Mouse (Mus musculus) hindbrain, embryonic 10.5 days (tissue): Measurements from ENCODE around the gene Ptpn11. TPM values are rescaled to one million over a fixed set of nuclear protein-coding genes. Genes with fewer than 3 reads are reported as not detected.

Source experiments
- DNase-seq: peaks from one replicate; pipeline ENCODE4 v3.0.0-alpha.2; 2017; ENCODE audit warnings: low spot score
- H3K27ac ChIP-seq: fragments of 300-500 bp; sonication (generic); 2 replicates; pipeline ENCODE4 v1.5.1; 2016; ENCODE audit warnings: mild to moderate bottlenecking, moderate library complexity
- H3K27me3 ChIP-seq: fragments of 300-500 bp; sonication (generic); 2 replicates; pipeline ENCODE4 v1.6.1; 2016; ENCODE audit warnings: mild to moderate bottlenecking; ENCODE audit not compliant: poor library complexity, insufficient read depth, severe bottlenecking
- H3K36me3 ChIP-seq: fragments of 300-500 bp; sonication (generic); 2 replicates; pipeline ENCODE4 v1.6.1; 2016; ENCODE audit warnings: mild to moderate bottlenecking, moderate library complexity
- H3K4me1 ChIP-seq: fragments of 300-500 bp; sonication (generic); replicated peaks from 2 replicates; pipeline ENCODE4 v1.6.1; 2016; ENCODE audit warnings: mild to moderate bottlenecking
- H3K4me3 ChIP-seq: fragments of 300-500 bp; sonication (generic); 2 replicates; pipeline ENCODE4 v1.5.1; 2016; ENCODE audit warnings: mild to moderate bottlenecking, moderate library complexity
- H3K9me3 ChIP-seq: fragments of 300-500 bp; sonication (generic); 2 replicates; pipeline ENCODE4 v1.6.1; 2016; ENCODE audit warnings: mild to moderate bottlenecking, moderate library complexity
- WGBS: fragments of 180-500 bp; shearing (Covaris S2); methylation state at CpG from one replicate; pipeline ENCODE4 v1.1.7; 2016; 5-methylcytosine and 5-hydroxymethylcytosine counted together
- polyA plus RNA-seq: library from polyadenylated mRNA; unstranded; fragments of >200 nt; fragmentation: Nextera tagmentation; extraction: Ambion mirVana; gene quantifications from 2 replicates; pipeline ENCODE4 v1.2.1, GENCODE M21; 2016

The Ptpn11 gene
- polyA plus RNA-seq, 1 experiment from 2014 or later, result 20.4 TPM

GRCm38 (mm10) chr5:121112390-121112789, 78.8 kb downstream of the Ptpn11 start:
- Histone ChIP-seq H3K9me3 (no peaks in the 10 kb centered on the region), H3K4me1 (peaks cover 29% of the 10 kb centered on the region), H3K4me3 (no peak overlapping the region), H3K36me3 (no peaks in the 10 kb centered on the region), H3K27ac (no peak overlapping the region), H3K27me3 (no peaks in the 10 kb centered on the region)
- no peak for DNase-seq
- 70% methylated on average over 5 of the region's 5 CpGs for WGBS

DNA sequence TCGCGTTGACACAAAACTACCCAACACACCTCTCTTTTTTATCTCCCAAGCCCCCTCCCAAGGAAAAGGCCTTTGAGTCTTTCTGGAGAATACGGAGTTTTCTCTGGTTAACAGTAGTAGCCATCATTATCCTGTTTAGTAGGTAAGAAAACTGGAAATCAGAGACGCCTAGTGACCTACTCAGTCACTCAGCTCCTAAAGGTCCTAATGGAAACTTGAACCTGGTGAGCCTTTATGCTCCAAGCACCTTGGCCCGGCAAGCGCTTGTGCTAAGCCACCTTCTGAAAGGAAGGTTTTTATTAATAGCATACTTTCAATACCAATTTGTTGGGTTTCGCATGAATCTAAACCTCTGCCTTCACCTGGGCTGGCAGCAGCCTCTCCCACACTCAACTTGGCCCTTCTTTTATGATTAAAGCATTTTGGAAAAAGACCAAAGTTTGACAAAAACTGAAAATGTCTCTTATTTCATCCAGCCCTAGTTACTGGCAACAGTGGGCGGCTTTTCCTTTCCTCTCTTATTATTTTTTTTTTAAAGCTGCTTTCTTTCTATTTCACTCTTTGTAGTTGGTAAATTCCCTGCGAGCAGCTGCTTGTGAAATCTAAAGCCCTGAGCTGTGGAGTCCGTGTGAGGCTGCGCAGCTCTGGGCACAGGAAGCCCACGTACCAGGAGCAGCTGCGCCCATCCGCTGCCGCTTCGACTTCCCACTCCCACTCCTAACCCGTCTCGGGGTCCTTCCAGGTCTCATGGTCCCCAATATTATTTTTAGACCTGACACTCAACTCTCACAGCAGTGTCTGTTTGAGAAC, 79.9 kb downstream of the Ptpn11 start:
- 93% methylated on average over 18 of the region's 18 CpGs for WGBS
- DNase-seq, result no peak
- H3K4me1 ChIP-seq, result peaks cover 20% of the 10 kb centered on the region
- no peaks in the 10 kb centered on the region for H3K36me3 ChIP-seq
- H3K27me3 ChIP-seq, result no peaks in the 10 kb centered on the region
- no peaks in the 10 kb centered on the region for H3K9me3 ChIP-seq
- H3K4me3 ChIP-seq, result no peak overlapping the region
- H3K27ac ChIP-seq, result no peak overlapping the region

DNA sequence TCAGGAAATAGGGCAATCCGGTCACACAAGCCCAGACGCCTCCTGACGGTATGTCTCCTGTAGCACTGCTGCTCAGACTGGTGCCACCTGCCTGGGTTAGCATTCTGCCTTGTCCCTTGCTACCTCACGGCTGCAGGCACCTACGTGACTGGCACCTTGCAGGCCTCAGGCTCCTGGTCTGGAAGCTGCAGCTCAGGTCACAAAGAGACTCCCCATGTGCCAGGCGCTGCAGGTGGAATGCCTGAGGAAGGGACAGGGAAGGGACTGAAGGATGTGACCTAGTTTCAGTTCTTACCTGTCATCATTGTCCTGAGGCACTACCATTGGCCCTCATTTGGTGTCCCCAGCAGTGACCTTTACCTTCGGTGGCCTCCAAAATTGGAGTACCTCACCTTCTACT, 82.0 kb downstream of the Ptpn11 start:
- Histone ChIP-seq H3K27me3 (no peaks in the 10 kb centered on the region), H3K36me3 (no peaks in the 10 kb centered on the region), H3K4me3 (no peak overlapping the region), H3K4me1 (0 out of 2 replicates have a peak, but pooled peaks cover 2% of the 10 kb centered on the region), H3K9me3 (no peaks in the 10 kb centered on the region), H3K27ac (no peak overlapping the region)
- 90% methylated on average over 7 of the region's 7 CpGs for WGBS
- DNase-seq, result no peak

- Histone ChIP-seq H3K4me1 (no peaks in the 10 kb centered on the region), H3K4me3 (no peak overlapping the region), H3K9me3 (no peaks in the 10 kb centered on the region), H3K36me3 (no peaks in the 10 kb centered on the region), H3K27me3 (no peaks in the 10 kb centered on the region), H3K27ac (no peak overlapping the region)
- WGBS, result 83% methylated on average over 3 of the region's 3 CpGs
- no peak for DNase-seq
Measured at GRCm38 (mm10) chr5:121106913-121107312, 84.3 kb downstream of the Ptpn11 start.

DNA sequence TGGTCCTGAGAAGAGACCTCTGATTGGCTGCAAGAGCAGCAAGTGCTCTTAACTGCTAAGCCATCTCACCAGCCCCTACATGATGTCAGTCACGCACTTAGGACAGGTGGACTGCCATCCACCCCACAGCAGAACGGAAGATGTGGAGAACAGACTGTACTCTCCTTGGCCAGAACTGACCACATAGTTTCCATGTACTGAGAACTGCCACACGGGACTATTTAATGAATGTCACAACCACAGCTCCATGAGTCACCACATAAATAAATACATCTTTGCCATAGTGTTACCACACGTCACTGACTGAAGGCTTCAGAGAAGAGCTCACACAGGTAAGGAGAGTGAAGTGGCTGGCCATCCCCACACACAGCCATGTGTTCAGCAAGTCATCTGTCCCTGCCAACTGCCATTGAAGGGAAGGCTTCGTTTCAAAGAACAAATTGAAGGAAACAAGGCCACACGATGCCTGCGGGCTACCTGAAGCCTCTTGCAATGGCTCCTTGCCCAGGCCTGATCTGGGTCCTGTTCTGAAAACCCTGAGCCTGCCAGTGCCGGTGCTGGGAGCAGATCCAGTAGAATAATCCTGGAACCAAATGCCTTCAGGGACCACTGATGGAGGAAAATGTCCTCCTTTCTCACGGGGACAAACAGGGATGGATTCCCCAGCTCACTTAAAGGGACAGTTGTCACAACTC, 90.2 kb downstream of the Ptpn11 start:
- Histone ChIP-seq H3K4me1 (0 out of 2 replicates have a peak, but pooled peaks cover 4% of the 10 kb centered on the region), H3K4me3 (no peak overlapping the region), H3K27me3 (no peaks in the 10 kb centered on the region), H3K36me3 (no peaks in the 10 kb centered on the region), H3K27ac (no peak overlapping the region), H3K9me3 (no peaks in the 10 kb centered on the region)
- DNase-seq, result no peak
- 87% methylated on average over 9 of the region's 9 CpGs for WGBS

- no peak for DNase-seq
- no peaks in the 10 kb centered on the region for H3K9me3 ChIP-seq
- no peaks in the 10 kb centered on the region for H3K36me3 ChIP-seq
- no peak overlapping the region for H3K4me3 ChIP-seq
- no peak overlapping the region for H3K27ac ChIP-seq
- WGBS, result 69% methylated on average over 2 of the region's 2 CpGs
- no peaks in the 10 kb centered on the region for H3K27me3 ChIP-seq
- H3K4me1 ChIP-seq, result 0 out of 2 replicates have a peak, but pooled peaks cover 4% of the 10 kb centered on the region
Measured at GRCm38 (mm10) chr5:121100095-121100494, 91.1 kb downstream of the Ptpn11 start.

DNA sequence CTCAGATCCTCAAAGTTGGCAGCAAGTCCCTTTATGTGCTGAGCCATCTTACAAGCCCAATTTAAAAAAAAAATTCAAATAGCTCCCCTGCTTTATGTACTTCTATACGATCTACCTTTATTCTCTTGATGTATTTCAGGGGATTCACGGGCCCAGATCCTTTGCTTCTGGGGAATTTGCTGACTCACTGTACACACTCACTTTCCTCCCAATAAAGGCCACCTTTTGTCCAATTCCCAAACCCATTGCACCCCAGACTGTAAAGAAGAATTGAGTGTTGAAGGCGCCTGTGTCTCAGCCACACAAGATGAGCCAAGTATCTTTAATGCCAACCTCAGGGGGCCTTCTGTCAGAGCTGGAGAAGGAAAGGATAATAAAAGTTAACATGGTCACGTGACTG, 93.2 kb downstream of the Ptpn11 start:
- WGBS, result 77% methylated on average over 4 of the region's 4 CpGs
- Histone ChIP-seq H3K4me3 (no peak overlapping the region), H3K27ac (no peak overlapping the region), H3K4me1 (0 out of 2 replicates have a peak, but pooled peaks cover 4% of the 10 kb centered on the region), H3K27me3 (no peaks in the 10 kb centered on the region), H3K36me3 (no peaks in the 10 kb centered on the region), H3K9me3 (no peaks in the 10 kb centered on the region)
- DNase-seq, result no peak

DNA sequence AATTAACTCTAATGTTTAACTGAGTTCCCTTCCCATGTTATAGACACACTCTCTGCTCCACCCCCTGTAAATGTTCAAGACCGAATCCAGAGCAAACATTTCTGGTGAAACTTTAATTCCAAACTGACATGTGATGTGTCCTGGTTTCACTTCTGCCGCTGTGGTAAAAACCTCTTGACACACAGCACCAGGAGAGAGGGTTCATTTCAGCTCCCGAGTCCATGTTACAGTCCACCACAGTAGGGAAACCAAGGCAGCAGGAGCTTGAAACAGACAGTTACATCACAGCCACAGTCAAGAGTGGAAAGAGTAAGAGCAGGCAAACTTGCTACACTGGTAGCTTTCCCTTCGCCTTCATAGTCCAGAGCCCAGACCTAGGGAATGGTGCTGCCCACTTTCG, 94.5 kb downstream of the Ptpn11 start:
- Histone ChIP-seq H3K36me3 (no peaks in the 10 kb centered on the region), H3K4me1 (0 out of 2 replicates have a peak, but pooled peaks cover 4% of the 10 kb centered on the region), H3K4me3 (no peak overlapping the region), H3K9me3 (no peaks in the 10 kb centered on the region), H3K27me3 (no peaks in the 10 kb centered on the region), H3K27ac (no peak overlapping the region)
- WGBS, result 93% methylated on average over 5 of the region's 5 CpGs
- DNase-seq, result no peak

GRCm38 (mm10) chr5:121093281-121093680, 97.9 kb downstream of the Ptpn11 start:
- Histone ChIP-seq H3K4me3 (no peak overlapping the region), H3K27me3 (no peaks in the 10 kb centered on the region), H3K27ac (no peak overlapping the region), H3K36me3 (no peaks in the 10 kb centered on the region), H3K4me1 (peaks cover 6% of the 10 kb centered on the region), H3K9me3 (peaks cover 8% of the 10 kb centered on the region; the same call in 1 of the 2 replicates)
- DNase-seq, result no peak
- 69% methylated on average over 3 of the region's 3 CpGs for WGBS

GRCm38 (mm10) chr5:121089660-121090059, 101.5 kb downstream of the Ptpn11 start:
- peak; percentile 17 for DNase-seq
- Histone ChIP-seq H3K9me3 (peaks cover 8% of the 10 kb centered on the region; the same call in 1 of the 2 replicates), H3K36me3 (no peaks in the 10 kb centered on the region), H3K4me3 (no peak overlapping the region), H3K4me1 (peaks cover 6% of the 10 kb centered on the region), H3K27me3 (no peaks in the 10 kb centered on the region), H3K27ac (no peak overlapping the region)
- 69% methylated on average over 7 of the region's 7 CpGs for WGBS

- DNase-seq, result no peak
- WGBS, result 64% methylated on average over 7 of the region's 7 CpGs
Measured at GRCm38 (mm10) chr5:121087733-121088132, 103.5 kb downstream of the Ptpn11 start.

GRCm38 (mm10) chr5:121082605-121083004, 108.6 kb downstream of the Ptpn11 start:
- peaks cover 8% of the 10 kb centered on the region; the same call in 1 of the 2 replicates for H3K9me3 ChIP-seq
- no peak overlapping the region for H3K27ac ChIP-seq
- no peaks in the 10 kb centered on the region for H3K36me3 ChIP-seq
- H3K4me1 ChIP-seq, result no peaks in the 10 kb centered on the region
- H3K27me3 ChIP-seq, result no peaks in the 10 kb centered on the region
- H3K4me3 ChIP-seq, result no peak overlapping the region
- WGBS, result 93% methylated on average over 7 of the region's 7 CpGs
- DNase-seq, result no peak

More at GRCm38 (mm10) chr5:121087733-121088132, 103.5 kb downstream of the Ptpn11 start:
- H3K4me3 ChIP-seq, result no peak overlapping the region
- H3K27ac ChIP-seq, result no peak overlapping the region
- H3K4me1 ChIP-seq, result peaks cover 6% of the 10 kb centered on the region
- H3K36me3 ChIP-seq, result no peaks in the 10 kb centered on the region
- no peaks in the 10 kb centered on the region for H3K27me3 ChIP-seq
- peaks cover 8% of the 10 kb centered on the region; the same call in 1 of the 2 replicates for H3K9me3 ChIP-seq

GRCm38 (mm10) chr5:121081754-121082153, 109.4 kb downstream of the Ptpn11 start:
- H3K27me3 ChIP-seq, result no peaks in the 10 kb centered on the region
- H3K4me1 ChIP-seq, result no peaks in the 10 kb centered on the region
- WGBS, result 78% methylated on average over 5 of the region's 5 CpGs

More at GRCm38 (mm10) chr5:121081754-121082153, 109.4 kb downstream of the Ptpn11 start:
- DNase-seq, result no peak
- Histone ChIP-seq H3K36me3 (no peaks in the 10 kb centered on the region), H3K4me3 (no peak overlapping the region), H3K9me3 (peaks cover 8% of the 10 kb centered on the region; the same call in 1 of the 2 replicates), H3K27ac (no peak overlapping the region)
